Mouse (Mus musculus) embryo, embryonic 11.5 days (tissue): ENCODE measurements around the gene Pde4d.

Source experiments
- DNase-seq: peaks from one replicate; pipeline ENCODE4 v3.0.0-alpha.2; 2012; ENCODE audit warnings: low read depth, low spot score

The Pde4d gene

GRCm38 (mm10) chr13:109233911-109234613 is 784.3 kb downstream of the Pde4d start:
- no peak for DNase-seq

GRCm38 (mm10) chr13:109236047-109236446 is 786.3 kb downstream of the Pde4d start:
- no peak for DNase-seq

- DNase-seq: no peak
Measured at GRCm38 (mm10) chr13:109238670-109239069, 788.9 kb downstream of the Pde4d start.

GRCm38 (mm10) chr13:109239296-109239695 is 789.5 kb downstream of the Pde4d start:
- DNase-seq: no peak

GRCm38 (mm10) chr13:109242456-109243050 is 792.8 kb downstream of the Pde4d start:
- no peak for DNase-seq

GRCm38 (mm10) chr13:109243160-109243559 is 793.4 kb downstream of the Pde4d start:
- no peak for DNase-seq

GRCm38 (mm10) chr13:109247061-109247460 is 797.3 kb downstream of the Pde4d start:
- no peak for DNase-seq

- DNase-seq: no peak
Measured at GRCm38 (mm10) chr13:109249315-109249714, 799.6 kb downstream of the Pde4d start.

- DNase-seq: no peak
Measured at GRCm38 (mm10) chr13:109255634-109256033, 805.9 kb downstream of the Pde4d start.

GRCm38 (mm10) chr13:109260220-109260795 is 810.6 kb downstream of the Pde4d start:
- peak; percentile 69 for DNase-seq

GRCm38 (mm10) chr13:109260796-109261516 is 811.2 kb downstream of the Pde4d start:
- DNase-seq: no peak

GRCm38 (mm10) chr13:109261642-109262220 is 812.0 kb downstream of the Pde4d start:
- DNase-seq: no peak

- no peak for DNase-seq
Measured at GRCm38 (mm10) chr13:109262501-109262900, 812.8 kb downstream of the Pde4d start.

- DNase-seq: no peak
Measured at GRCm38 (mm10) chr13:109263833-109264232, 814.1 kb downstream of the Pde4d start.

- no peak for DNase-seq
Measured at GRCm38 (mm10) chr13:109268253-109268652, 818.5 kb downstream of the Pde4d start.

GRCm38 (mm10) chr13:109268659-109269322 is 819.0 kb downstream of the Pde4d start:
- DNase-seq: no peak

- DNase-seq: no peak
Measured at GRCm38 (mm10) chr13:109274869-109275268, 825.1 kb downstream of the Pde4d start.

- DNase-seq: no peak
Measured at GRCm38 (mm10) chr13:109277792-109278191, 828.0 kb downstream of the Pde4d start.

- no peak for DNase-seq
Measured at GRCm38 (mm10) chr13:109278504-109278912, 828.8 kb downstream of the Pde4d start.

GRCm38 (mm10) chr13:109279211-109279610 is 829.5 kb downstream of the Pde4d start:
- DNase-seq: no peak

- no peak for DNase-seq
Measured at GRCm38 (mm10) chr13:109280433-109280832, 830.7 kb downstream of the Pde4d start.
